Mouse (Mus musculus): Measurements from ENCODE around the gene Kirrel2. TPM values are rescaled to one million over a fixed set of nuclear protein-coding genes. Genes with fewer than 3 reads are reported as not detected.
"Not testable (repeated sequence)": the region's sequence is repeated elsewhere in the genome, so short reads cannot be mapped to it uniquely, and the experiment has no call there.

The Kirrel2 gene
- polyA plus RNA-seq (2012; fragmentation: generic; extraction: Trizol), result not detected
- long read RNA-seq, experiment 1, result 0 reads
- long read RNA-seq, experiment 2, result 0 reads

DNA sequence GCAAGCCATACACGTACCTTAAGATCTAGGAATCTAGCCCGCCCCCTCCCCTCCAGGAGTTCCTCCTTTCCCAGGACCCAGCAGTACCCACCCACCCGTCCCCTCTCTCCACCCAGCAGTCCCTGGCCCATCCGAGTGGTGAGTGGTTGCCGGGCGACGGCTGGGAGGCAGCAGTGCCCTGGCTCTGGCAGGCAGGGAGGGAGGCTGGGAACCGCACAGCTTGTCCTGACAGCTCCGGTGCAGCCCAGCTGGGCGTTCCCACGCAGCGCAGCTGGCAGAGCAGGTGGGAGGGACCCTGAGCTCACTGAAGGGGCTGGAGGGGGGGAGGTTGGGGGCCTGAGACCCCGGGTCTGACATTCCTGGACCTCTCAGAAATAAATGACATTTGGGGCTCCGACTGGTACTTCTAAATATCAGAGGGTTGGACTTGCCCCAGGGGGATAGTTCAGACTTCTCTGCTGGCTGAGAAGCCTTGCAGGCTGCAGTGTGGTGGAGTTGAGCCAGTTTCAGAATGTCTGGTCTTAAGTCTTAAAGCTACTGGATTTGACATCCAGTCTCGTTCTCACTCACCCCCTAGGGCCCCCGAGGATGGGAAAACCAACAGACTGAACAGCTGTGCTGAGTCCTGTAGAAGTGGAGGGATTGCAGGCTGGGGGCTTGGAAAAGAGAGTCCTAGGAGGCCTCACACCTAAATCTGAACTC lies at the start of gene Kirrel2, which contains the start of gene Nphs1:
Gene Kirrel2, minus strand, starts transcription at position 62 of the 702 bp plus-strand sequence.
Gene Nphs1, plus strand, starts transcription at position 687 of the 702 bp plus-strand sequence.
- Histone ChIP-seq H3K79me3 (ENCODE audit: low read depth) (no peaks in the 10 kb centered on the region), H3K4me3 (ENCODE audit: insufficient read depth, poor library complexity, severe bottlenecking) (no peak within 1 kb of the TSS)
- TF ChIP-seq CEBPB (IDR thresholded peaks at IDR 0.05; ENCODE audit: low read depth) (no peak), CTCF (IDR thresholded peaks at IDR 0.05; ENCODE audit: control insufficient read depth, insufficient read depth, insufficient read length) (no peak), FOSL1 (IDR thresholded peaks at IDR 0.05; ENCODE audit: insufficient read depth, low read length, poor library complexity, severe bottlenecking) (no peak), MAX (IDR thresholded peaks at IDR 0.05) (no peak), MYOD1 (IDR thresholded peaks at IDR 0.05; ENCODE audit: control insufficient read depth, insufficient read length, low read depth) (no peak), MYOG (IDR thresholded peaks at IDR 0.05; ENCODE audit: control insufficient read depth, extremely low read depth, insufficient read length) (no peak)

DNA sequence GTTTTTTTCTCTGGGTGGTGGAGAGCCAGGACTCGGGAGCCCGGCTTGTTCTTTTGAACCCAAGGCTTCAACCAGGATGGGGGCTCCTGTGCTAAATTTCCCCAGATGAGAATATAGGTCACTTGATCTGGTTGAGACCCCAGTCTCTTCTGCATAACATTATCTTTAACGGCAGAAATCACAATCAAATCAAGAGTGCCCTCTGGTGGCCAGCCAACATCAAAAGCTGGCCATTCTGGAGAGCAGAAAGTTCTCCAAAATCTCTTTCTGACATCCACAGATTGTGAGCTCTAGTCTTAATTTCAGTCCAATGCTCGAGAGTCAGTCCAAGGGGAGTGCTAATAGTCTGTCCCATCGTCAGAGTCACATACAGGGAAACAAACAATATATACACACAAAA lies 43.7 kb upstream of the Kirrel2 start:
- peaks cover 14% of the 10 kb centered on the region for H3K27me3 ChIP-seq (ENCODE audit: control insufficient read depth, insufficient read depth, insufficient read length)
- H3K36me3 ChIP-seq (ENCODE audit: control insufficient read depth, insufficient read depth); H3K79me2 ChIP-seq (ENCODE audit: control insufficient read depth, insufficient read depth); H3K79me3 ChIP-seq (ENCODE audit: low read depth); H3ac ChIP-seq (ENCODE audit: control insufficient read depth, insufficient read length, low read depth); H3K4me3 ChIP-seq (ENCODE audit: insufficient read depth, poor library complexity, severe bottlenecking): not testable (repeated sequence)

More for the DNA sequence above, at the start of gene Kirrel2, which contains the start of gene Nphs1:
- Histone ChIP-seq H3K79me2 (ENCODE audit: control insufficient read depth, insufficient read depth) (no peaks in the 10 kb centered on the region), H3K36me3 (ENCODE audit: control insufficient read depth, insufficient read depth) (no peaks in the 10 kb centered on the region), H3ac (ENCODE audit: control insufficient read depth, insufficient read length, low read depth) (no peak within 1 kb of the TSS), H3K27me3 (ENCODE audit: control insufficient read depth, insufficient read depth, insufficient read length) (peaks cover 82% of the 10 kb centered on the region)

- not testable (repeated sequence) for H3K36me3 ChIP-seq (ENCODE audit: control insufficient read depth, insufficient read depth); H3ac ChIP-seq (ENCODE audit: control insufficient read depth, insufficient read length, low read depth); H3K79me2 ChIP-seq (ENCODE audit: control insufficient read depth, insufficient read depth); H3K79me3 ChIP-seq (ENCODE audit: low read depth); H3K4me3 ChIP-seq (ENCODE audit: insufficient read depth, poor library complexity, severe bottlenecking)
- H3K27me3 ChIP-seq (ENCODE audit: control insufficient read depth, insufficient read depth, insufficient read length), result peaks cover 25% of the 10 kb centered on the region
These were observed 38.1 kb upstream of the Kirrel2 start for GRCm38 (mm10) chr7:30495506-30496042.

- no peaks in the 10 kb centered on the region for H3K36me3 ChIP-seq (ENCODE audit: control insufficient read depth, insufficient read depth)
- H3K4me3 ChIP-seq (ENCODE audit: insufficient read depth, poor library complexity, severe bottlenecking), result no peak within 1 kb of the TSS
- H3K27me3 ChIP-seq (ENCODE audit: control insufficient read depth, insufficient read depth, insufficient read length), result peaks cover 25% of the 10 kb centered on the region
- H3ac ChIP-seq (ENCODE audit: control insufficient read depth, insufficient read length, low read depth), result no peak within 1 kb of the TSS
- H3K79me2 ChIP-seq (ENCODE audit: control insufficient read depth, insufficient read depth), result no peaks in the 10 kb centered on the region
- TF ChIP-seq CTCF (IDR thresholded peaks at IDR 0.05; ENCODE audit: control insufficient read depth, insufficient read depth, insufficient read length) (no peak), MAX (IDR thresholded peaks at IDR 0.05) (no peak), FOSL1 (IDR thresholded peaks at IDR 0.05; ENCODE audit: insufficient read depth, low read length, poor library complexity, severe bottlenecking) (no peak), CEBPB (IDR thresholded peaks at IDR 0.05; ENCODE audit: low read depth) (no peak), MYOD1 (IDR thresholded peaks at IDR 0.05; ENCODE audit: control insufficient read depth, insufficient read length, low read depth) (no peak), MYOG (IDR thresholded peaks at IDR 0.05; ENCODE audit: control insufficient read depth, extremely low read depth, insufficient read length) (no peak), USF1 (IDR thresholded peaks at IDR 0.05; ENCODE audit: low read depth) (no peak)
- H3K79me3 ChIP-seq (ENCODE audit: low read depth), result no peaks in the 10 kb centered on the region
These were observed 36.0 kb upstream of the Kirrel2 start, which contains the start of gene Prodh2 for GRCm38 (mm10) chr7:30493401-30493931. Prodh2 (plus strand) TSS chr7:30493622.

GRCm38 (mm10) chr7:30492765-30493164 lies 35.3 kb upstream of the Kirrel2 start:
- Histone ChIP-seq H3K79me3 (ENCODE audit: low read depth) (no peaks in the 10 kb centered on the region), H3K79me2 (ENCODE audit: control insufficient read depth, insufficient read depth) (no peaks in the 10 kb centered on the region), H3K27me3 (ENCODE audit: control insufficient read depth, insufficient read depth, insufficient read length) (peaks cover 25% of the 10 kb centered on the region), H3K36me3 (ENCODE audit: control insufficient read depth, insufficient read depth) (no peaks in the 10 kb centered on the region), H3K4me3 (ENCODE audit: insufficient read depth, poor library complexity, severe bottlenecking) (no peak overlapping the region), H3ac (ENCODE audit: control insufficient read depth, insufficient read length, low read depth) (no peak overlapping the region)
- TF ChIP-seq USF1 (IDR thresholded peaks at IDR 0.05; ENCODE audit: low read depth), result no peak
- TF ChIP-seq CTCF (IDR thresholded peaks at IDR 0.05; ENCODE audit: control insufficient read depth, insufficient read depth, insufficient read length), result peak; percentile 20

GRCm38 (mm10) chr7:30490957-30491307 lies 33.4 kb upstream of the Kirrel2 start:
- Histone ChIP-seq H3K79me3 (ENCODE audit: low read depth) (no peaks in the 10 kb centered on the region), H3K36me3 (ENCODE audit: control insufficient read depth, insufficient read depth) (no peaks in the 10 kb centered on the region), H3ac (ENCODE audit: control insufficient read depth, insufficient read length, low read depth) (no peak overlapping the region), H3K79me2 (ENCODE audit: control insufficient read depth, insufficient read depth) (no peaks in the 10 kb centered on the region), H3K4me3 (ENCODE audit: insufficient read depth, poor library complexity, severe bottlenecking) (no peak overlapping the region), H3K27me3 (ENCODE audit: control insufficient read depth, insufficient read depth, insufficient read length) (peaks cover 22% of the 10 kb centered on the region)
- no peak for TF ChIP-seq MYOD1 (IDR thresholded peaks at IDR 0.05; ENCODE audit: control insufficient read depth, insufficient read length, low read depth)
- no peak for TF ChIP-seq FOSL1 (IDR thresholded peaks at IDR 0.05; ENCODE audit: insufficient read depth, low read length, poor library complexity, severe bottlenecking)
- TF ChIP-seq CEBPB (IDR thresholded peaks at IDR 0.05; ENCODE audit: low read depth), result no peak
- TF ChIP-seq USF1 (IDR thresholded peaks at IDR 0.05; ENCODE audit: low read depth), result no peak
- no peak for TF ChIP-seq MAX (IDR thresholded peaks at IDR 0.05)
- no peak for TF ChIP-seq MYOG (IDR thresholded peaks at IDR 0.05; ENCODE audit: control insufficient read depth, extremely low read depth, insufficient read length)
- TF ChIP-seq CTCF (IDR thresholded peaks at IDR 0.05; ENCODE audit: control insufficient read depth, insufficient read depth, insufficient read length), result no peak
